Mouse (Mus musculus) heart, embryonic 10.5 days (tissue): Measurements from ENCODE around the gene 4930550C14Rik. TPM values are rescaled to one million over a fixed set of nuclear protein-coding genes. Genes with fewer than 3 reads are reported as not detected.

Experiments
- DNase-seq: peaks from one replicate; pipeline ENCODE4 v3.0.0-alpha.2; 2017; ENCODE audit warnings: low spot score
- H3K27ac ChIP-seq: fragments of 300-500 bp; sonication (generic); 2 replicates; pipeline ENCODE4 v1.5.1; 2016; ENCODE audit warnings: mild to moderate bottlenecking
- H3K27me3 ChIP-seq: fragments of 300-500 bp; sonication (generic); 2 replicates; pipeline ENCODE4 v1.6.1; 2016; ENCODE audit warnings: mild to moderate bottlenecking; ENCODE audit not compliant: poor library complexity, insufficient read depth, severe bottlenecking
- H3K36me3 ChIP-seq: fragments of 300-500 bp; sonication (generic); 2 replicates; pipeline ENCODE4 v1.6.1; 2016; ENCODE audit warnings: mild to moderate bottlenecking, moderate library complexity
- H3K4me1 ChIP-seq: fragments of 300-500 bp; sonication (generic); 2 replicates; pipeline ENCODE4 v1.6.1; 2016; ENCODE audit warnings: mild to moderate bottlenecking
- H3K4me3 ChIP-seq: fragments of 300-500 bp; sonication (generic); 2 replicates; pipeline ENCODE4 v1.5.1; 2016; ENCODE audit warnings: mild to moderate bottlenecking, moderate library complexity
- H3K9me3 ChIP-seq: fragments of 300-500 bp; sonication (generic); 2 replicates; pipeline ENCODE4 v1.6.1; 2016; ENCODE audit warnings: mild to moderate bottlenecking, moderate library complexity
- WGBS: fragments of 180-500 bp; shearing (Covaris S2); methylation state at CpG from one replicate; pipeline ENCODE4 v1.1.7; 2016; 5-methylcytosine and 5-hydroxymethylcytosine counted together
- microRNA-seq: library from miRNA; unstranded; fragments of <30 nt; microRNA quantifications from one replicate; pipeline ENCODE4, GENCODE M21; 2017
- polyA plus RNA-seq: library from polyadenylated mRNA; unstranded; fragments of >200 nt; fragmentation: Nextera tagmentation; extraction: Ambion mirVana; gene quantifications from 2 replicates; pipeline ENCODE4 v1.2.1, GENCODE M21; 2016

Gene 4930550C14Rik
- polyA plus RNA-seq, 1 experiment from 2014 or later = 0.09 TPM

DNA sequence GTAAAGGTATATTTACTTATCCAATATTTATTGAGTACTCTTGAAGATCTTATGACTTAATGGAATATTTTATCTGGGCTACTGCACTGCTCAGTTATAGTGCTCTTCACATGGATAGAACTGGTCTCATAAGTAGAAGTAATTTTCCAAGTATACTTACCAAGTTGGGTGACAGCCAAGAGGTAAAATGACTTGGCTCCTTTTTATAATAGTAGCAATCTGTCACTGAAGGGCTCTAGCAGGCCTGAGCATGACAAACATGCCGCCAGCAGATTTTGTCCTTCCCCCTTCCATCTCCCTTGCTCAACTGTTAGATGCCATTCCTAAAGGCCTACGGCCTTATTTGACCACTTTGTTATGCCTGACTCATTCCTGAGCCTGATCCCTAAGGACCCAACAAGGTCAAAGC lies 6.8 kb downstream of the 4930550C14Rik start:
- Histone ChIP-seq H3K4me1 (0 out of 2 replicates have a peak, but pooled peaks cover 4% of the 10 kb centered on the region), H3K27me3 (no peaks in the 10 kb centered on the region), H3K9me3 (no peaks in the 10 kb centered on the region), H3K36me3 (no peaks in the 10 kb centered on the region), H3K27ac (no peak overlapping the region), H3K4me3 (no peak overlapping the region)
- WGBS = 83% methylated on average over 2 of the region's 2 CpGs
- DNase-seq = no peak

- Histone ChIP-seq H3K4me1 (0 out of 2 replicates have a peak, but pooled peaks cover 3% of the 10 kb centered on the region), H3K9me3 (no peaks in the 10 kb centered on the region), H3K36me3 (no peaks in the 10 kb centered on the region), H3K27ac (no peak overlapping the region), H3K4me3 (no peak overlapping the region), H3K27me3 (no peaks in the 10 kb centered on the region)
- WGBS = 81% methylated on average over 3 of the region's 3 CpGs
- no peak for DNase-seq
These were observed 7.3 kb downstream of the 4930550C14Rik start for GRCm38 (mm10) chr9:53409427-53409826.

GRCm38 (mm10) chr9:53422133-53422896 lies 20.2 kb downstream of the 4930550C14Rik start:
- no peak for DNase-seq
- Histone ChIP-seq H3K9me3 (no peaks in the 10 kb centered on the region), H3K36me3 (no peaks in the 10 kb centered on the region), H3K27me3 (no peaks in the 10 kb centered on the region), H3K27ac (no peak overlapping the region), H3K4me1 (peaks cover 4% of the 10 kb centered on the region; the same call in 1 of the 2 replicates), H3K4me3 (no peak overlapping the region)
- WGBS = 49% methylated on average over 9 of the region's 9 CpGs

GRCm38 (mm10) chr9:53426726-53427125 lies 24.6 kb downstream of the 4930550C14Rik start:
- Histone ChIP-seq H3K27ac (no peak overlapping the region), H3K36me3 (no peaks in the 10 kb centered on the region), H3K27me3 (no peaks in the 10 kb centered on the region), H3K4me1 (peaks cover 4% of the 10 kb centered on the region; the same call in 1 of the 2 replicates), H3K9me3 (no peaks in the 10 kb centered on the region), H3K4me3 (no peak overlapping the region)
- WGBS = 76% methylated on average over 3 of the region's 3 CpGs
- DNase-seq = no peak

DNA sequence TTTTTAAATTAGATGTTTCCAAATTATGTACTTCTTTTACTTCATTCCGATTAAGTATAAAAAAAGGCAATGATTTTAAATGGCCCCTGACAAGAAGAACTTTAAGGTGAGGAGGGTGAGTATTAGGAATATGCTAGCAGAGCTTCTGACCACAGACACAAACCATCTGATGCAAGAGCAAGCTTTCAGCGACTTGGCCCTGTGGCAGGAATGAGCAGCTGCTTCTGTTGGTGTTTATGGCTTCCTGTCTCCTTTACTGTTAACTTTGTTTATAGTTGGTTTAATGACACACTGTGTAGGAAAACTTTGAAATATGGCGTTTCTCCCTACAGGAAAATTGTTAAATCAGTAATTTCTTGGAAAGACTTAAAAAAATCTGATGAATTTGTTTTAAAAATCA lies 25.5 kb downstream of the 4930550C14Rik start:
- WGBS = 69% methylated on average over 3 of the region's 3 CpGs
- no peak overlapping the region for H3K27ac ChIP-seq
- H3K9me3 ChIP-seq = no peaks in the 10 kb centered on the region

DNA sequence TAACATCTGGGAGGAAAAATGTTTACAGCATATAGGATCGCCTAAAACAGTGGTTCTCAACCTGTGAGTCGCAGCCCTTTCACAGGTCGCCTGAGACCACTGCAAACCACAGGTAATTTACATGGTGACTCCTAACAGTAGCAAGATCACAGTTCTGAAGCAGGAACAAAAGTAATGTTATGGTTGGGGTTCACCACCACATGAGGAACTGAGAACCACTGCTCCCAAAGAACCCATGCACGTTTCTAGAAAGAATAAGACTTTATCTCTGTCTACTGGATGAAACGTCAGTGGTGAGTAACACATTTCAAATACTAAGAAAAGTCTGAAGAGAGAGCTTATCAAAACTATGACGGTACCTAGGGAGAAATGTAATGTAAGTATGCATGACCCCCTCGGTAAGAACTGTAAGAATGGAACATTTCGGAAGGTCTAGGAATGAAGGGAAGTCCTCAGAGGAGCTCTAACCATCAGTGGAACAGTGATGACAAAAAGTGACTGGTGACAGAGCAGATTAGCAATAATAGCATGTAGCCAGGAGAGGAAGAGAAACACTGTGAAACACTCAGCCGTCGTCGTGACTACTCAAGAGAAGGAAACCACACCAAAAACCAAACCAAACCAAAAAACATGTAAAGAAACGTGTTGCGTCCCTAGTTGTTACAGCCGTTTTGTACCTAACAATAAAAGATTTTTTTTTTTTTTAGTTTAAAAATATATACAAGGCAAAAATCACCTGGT lies 33.9 kb downstream of the 4930550C14Rik start:
- Histone ChIP-seq H3K9me3 (no peaks in the 10 kb centered on the region), H3K27me3 (no peaks in the 10 kb centered on the region), H3K4me3 (no peak overlapping the region), H3K4me1 (no peaks in the 10 kb centered on the region), H3K27ac (no peak overlapping the region), H3K36me3 (peaks cover 24% of the 10 kb centered on the region)
- 84% methylated on average over 14 of the region's 14 CpGs for WGBS
- DNase-seq = no peak

More for the DNA sequence above, 25.5 kb downstream of the 4930550C14Rik start:
- Histone ChIP-seq H3K4me1 (peaks cover 4% of the 10 kb centered on the region; the same call in 1 of the 2 replicates), H3K4me3 (no peak overlapping the region), H3K36me3 (no peaks in the 10 kb centered on the region), H3K27me3 (no peaks in the 10 kb centered on the region)
- DNase-seq = no peak

GRCm38 (mm10) chr9:53450609-53451008 lies 48.5 kb downstream of the 4930550C14Rik start:
- Histone ChIP-seq H3K27ac (no peak overlapping the region), H3K27me3 (no peaks in the 10 kb centered on the region), H3K4me3 (no peak overlapping the region), H3K36me3 (peaks cover 63% of the 10 kb centered on the region), H3K4me1 (no peaks in the 10 kb centered on the region), H3K9me3 (no peaks in the 10 kb centered on the region)
- WGBS = 83% methylated on average over 1 of the region's 1 CpGs
- DNase-seq = no peak

DNA sequence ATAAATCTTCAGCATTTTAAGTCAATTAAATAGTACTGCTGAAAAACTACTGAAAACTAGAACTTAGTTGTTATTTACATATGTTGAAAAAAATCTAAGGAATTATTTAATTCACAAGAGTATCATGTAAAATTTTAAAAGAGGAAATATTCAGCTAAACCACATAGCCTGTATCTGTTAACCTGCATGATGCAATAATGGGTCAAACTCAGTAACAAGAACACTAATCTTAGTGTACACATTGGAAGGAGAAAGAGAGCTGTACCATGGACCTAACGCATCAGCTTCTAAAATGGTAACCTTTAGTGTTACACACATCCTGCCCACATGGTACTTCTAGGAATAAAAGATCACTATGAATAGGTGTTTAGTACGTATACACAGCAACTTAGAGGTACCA lies 49.9 kb downstream of the 4930550C14Rik start:
- H3K36me3 ChIP-seq = peaks cover 59% of the 10 kb centered on the region
- H3K4me1 ChIP-seq = no peaks in the 10 kb centered on the region
- no peaks in the 10 kb centered on the region for H3K9me3 ChIP-seq
- no peak overlapping the region for H3K4me3 ChIP-seq
- 89% methylated on average over 2 of the region's 2 CpGs for WGBS
- no peak overlapping the region for H3K27ac ChIP-seq
- DNase-seq = no peak
- H3K27me3 ChIP-seq = no peaks in the 10 kb centered on the region

- no peak for DNase-seq
These were observed 70.8 kb downstream of the 4930550C14Rik start for GRCm38 (mm10) chr9:53472806-53473518.

More at GRCm38 (mm10) chr9:53472806-53473518, 70.8 kb downstream of the 4930550C14Rik start:
- Histone ChIP-seq H3K4me1 (peaks cover 5% of the 10 kb centered on the region; the same call in 1 of the 2 replicates), H3K27ac (no peak overlapping the region), H3K4me3 (no peak overlapping the region), H3K9me3 (no peaks in the 10 kb centered on the region), H3K27me3 (no peaks in the 10 kb centered on the region), H3K36me3 (peaks cover 21% of the 10 kb centered on the region)
- WGBS = 42% methylated on average over 9 of the region's 9 CpGs

Small RNA genes lying within 50 kb of the gene (microRNA-seq; reads per million reads assigned to microRNA genes)
- gene Mir130c = not detected

Other genes starting within 250 kb of the 4930550C14Rik start
- 23.2 and 25.5 TPM in 2 replicates for gene Ddx10, start 154.3 kb upstream of the 4930550C14Rik start, polyA plus RNA-seq
- 0.31 and 0.65 TPM in 2 replicates for gene Exph5, start 100.7 kb upstream of the 4930550C14Rik start, polyA plus RNA-seq
- 17.5 and 18.1 TPM in 2 replicates for gene Kdelc2, start 18.3 kb upstream of the 4930550C14Rik start, polyA plus RNA-seq
- gene Atm, start 134.4 kb downstream of the 4930550C14Rik start, polyA plus RNA-seq = 10.5 and 11.1 TPM in 2 replicates
- 17.5 TPM in 2 replicates for gene Npat, start 134.7 kb downstream of the 4930550C14Rik start, polyA plus RNA-seq
- gene Acat1, start 208.1 kb downstream of the 4930550C14Rik start, polyA plus RNA-seq = 79.2 and 113 TPM in 2 replicates